Mouse (Mus musculus): Measurements from ENCODE around the gene Nfe2l1. TPM values are rescaled to one million over a fixed set of nuclear protein-coding genes. Genes with fewer than 3 reads are reported as not detected.
A peak's percentile ranks its signal among the peaks of the same experiment; 100 is the strongest.
"Not testable (repeated sequence)": the region's sequence is repeated elsewhere in the genome, so short reads cannot be mapped to it uniquely, and the experiment has no call there.

Gene Nfe2l1
- polyA plus RNA-seq, 1 experiment from 2014 or later: 51.8 TPM

DNA sequence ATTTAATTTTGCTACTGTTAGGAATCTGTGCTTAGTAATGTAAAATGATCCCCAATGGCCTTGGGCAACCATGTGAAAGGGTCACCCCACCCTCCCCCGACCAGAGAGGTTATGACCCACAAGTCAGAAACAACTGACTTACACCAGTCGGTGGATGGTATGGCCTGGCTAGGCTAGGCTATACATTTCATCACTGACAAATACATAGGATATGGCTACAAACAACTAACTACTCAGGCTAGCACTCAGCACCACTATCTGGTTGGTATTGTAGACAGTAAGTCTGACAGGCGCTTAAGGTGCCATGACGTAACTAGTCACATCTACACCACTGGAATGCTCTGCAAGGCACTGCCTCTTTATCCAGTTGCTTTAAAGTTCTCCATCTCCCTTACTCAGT, 16.3 kb downstream of the Nfe2l1 start:
- 81% methylated on average over 4 of the region's 4 CpGs for WGBS
- no peak for DNase-seq (ENCODE audit: low spot score)
- H3K36me3 ChIP-seq (ENCODE audit: insufficient read depth, low read length): peaks cover 22% of the 10 kb centered on the region

DNA sequence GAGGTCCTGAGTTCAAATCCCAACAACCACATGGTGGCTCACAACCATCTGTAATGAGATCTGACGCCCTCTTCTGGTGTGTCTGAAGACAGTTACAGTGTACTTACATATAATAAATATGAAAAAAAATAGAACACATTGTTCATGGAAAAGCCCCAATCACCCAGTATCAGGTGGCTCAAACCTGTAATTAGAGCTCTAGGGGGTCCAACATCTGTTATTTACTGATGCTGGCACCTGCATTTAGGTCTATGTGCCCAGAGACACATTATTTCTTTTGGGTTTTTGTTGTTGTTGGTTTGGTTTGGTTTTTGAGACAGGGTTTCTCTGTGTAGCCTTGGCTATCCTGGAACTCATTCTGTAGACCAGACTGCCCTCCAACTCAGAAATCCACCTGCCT, 18.6 kb downstream of the Nfe2l1 start:
- WGBS: 73% methylated on average over 1 of the region's 1 CpGs

More for the DNA sequence above, 16.3 kb downstream of the Nfe2l1 start:
- no peak for ATAC-seq
- Histone ChIP-seq H3K9me3 (ENCODE audit: low read length) (no peaks in the 10 kb centered on the region), H3K27ac (ENCODE audit: low read length) (no peak overlapping the region), H3K4me3 (ENCODE audit: low read depth, low read length) (no peak overlapping the region), H3K4me2 (replicated peaks; ENCODE audit: low read depth, low read length) (no peak overlapping the region), H3K9ac (replicated peaks; ENCODE audit: low read depth) (no peak overlapping the region), H3K4me1 (ENCODE audit: insufficient read depth, low read depth, low read length) (no peaks in the 10 kb centered on the region), H3K27me3 (replicated peaks; ENCODE audit: insufficient read depth, low read length) (no peaks in the 10 kb centered on the region)
- TF ChIP-seq EP300 (IDR thresholded peaks at IDR 0.05) (no peak), CTCF (IDR thresholded peaks at IDR 0.05) (no peak)

DNA sequence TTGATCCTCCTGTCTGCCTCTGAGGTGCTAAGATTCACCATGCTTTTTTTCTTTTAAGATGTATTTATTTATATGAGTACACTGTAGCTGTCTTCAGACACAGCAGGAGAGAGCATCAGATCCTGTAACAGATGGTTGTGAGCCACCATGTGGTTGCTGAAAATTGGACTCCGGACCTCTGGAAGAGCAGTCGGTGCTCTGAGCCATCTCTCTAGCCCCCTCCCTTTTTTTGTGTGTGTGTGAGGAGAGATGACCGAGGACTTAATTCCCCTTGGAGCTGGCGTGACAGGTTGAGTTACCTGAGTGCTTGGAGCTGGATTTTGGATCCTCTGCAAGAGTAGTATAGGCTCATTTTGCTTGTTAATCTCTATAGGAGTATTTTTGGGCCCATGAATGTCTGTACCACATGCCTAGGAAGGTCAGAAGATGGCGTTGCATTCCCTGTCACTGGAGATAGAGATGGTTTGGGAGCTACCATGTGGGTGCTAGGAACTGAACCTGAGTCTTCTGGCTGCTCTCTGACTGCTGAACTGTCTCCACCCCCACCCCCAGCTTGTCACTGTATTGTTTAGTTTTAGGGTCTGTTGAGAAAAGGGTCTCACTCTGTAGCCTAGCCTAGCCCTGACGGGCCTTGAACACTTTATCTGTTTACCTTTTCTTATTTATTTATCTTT, 20.1 kb downstream of the Nfe2l1 start:
- H3K27ac ChIP-seq (ENCODE audit: low read length): no peak overlapping the region
- H3K4me3 ChIP-seq (ENCODE audit: low read depth, low read length): no peak overlapping the region
- no peaks in the 10 kb centered on the region for H3K27me3 ChIP-seq (replicated peaks; ENCODE audit: insufficient read depth, low read length)
- DNase-seq (ENCODE audit: low spot score): no peak
- no peak for ATAC-seq
- no peak overlapping the region for H3K9ac ChIP-seq (replicated peaks; ENCODE audit: low read depth)
- no peak overlapping the region for H3K4me2 ChIP-seq (replicated peaks; ENCODE audit: low read depth, low read length)
- no peaks in the 10 kb centered on the region for H3K4me1 ChIP-seq (ENCODE audit: insufficient read depth, low read depth, low read length)
- H3K36me3 ChIP-seq (ENCODE audit: insufficient read depth, low read length): peaks cover 10% of the 10 kb centered on the region
- TF ChIP-seq EP300 (IDR thresholded peaks at IDR 0.05): no peak
- TF ChIP-seq CTCF (IDR thresholded peaks at IDR 0.05): no peak
- 84% methylated on average over 6 of the region's 6 CpGs for WGBS
- no peaks in the 10 kb centered on the region for H3K9me3 ChIP-seq (ENCODE audit: low read length)

More for the DNA sequence above, 18.6 kb downstream of the Nfe2l1 start:
- H3K4me3 ChIP-seq (ENCODE audit: low read depth, low read length); H3K9me3 ChIP-seq (ENCODE audit: low read length); H3K4me2 ChIP-seq (replicated peaks; ENCODE audit: low read depth, low read length); DNase-seq (ENCODE audit: low spot score); H3K9ac ChIP-seq (replicated peaks; ENCODE audit: low read depth); H3K4me1 ChIP-seq (ENCODE audit: insufficient read depth, low read depth, low read length); ATAC-seq; H3K27me3 ChIP-seq (replicated peaks; ENCODE audit: insufficient read depth, low read length); H3K27ac ChIP-seq (ENCODE audit: low read length): not testable (repeated sequence)
- peaks cover 13% of the 10 kb centered on the region for H3K36me3 ChIP-seq (ENCODE audit: insufficient read depth, low read length)

DNA sequence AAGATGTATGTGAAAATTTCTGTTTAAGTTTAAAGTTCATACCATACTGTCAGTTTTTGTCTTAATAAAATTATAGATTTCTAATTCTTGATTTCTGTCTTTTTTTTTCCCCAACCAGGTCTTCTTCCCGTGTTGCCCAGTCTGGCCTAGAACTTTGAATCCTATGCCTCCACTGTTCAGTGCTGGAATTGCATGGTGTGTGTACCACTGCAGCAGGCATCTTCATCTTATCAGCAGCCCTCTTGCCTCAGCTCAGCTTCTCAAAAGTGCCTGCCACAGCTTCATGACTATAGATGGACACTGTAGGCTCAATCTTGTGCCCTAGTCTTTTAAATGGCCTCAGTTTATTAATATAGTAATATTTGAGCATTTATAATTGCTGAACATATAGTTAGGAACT, 21.7 kb downstream of the Nfe2l1 start:
- Histone ChIP-seq H3K27me3 (replicated peaks; ENCODE audit: insufficient read depth, low read length) (no peaks in the 10 kb centered on the region), H3K4me2 (replicated peaks; ENCODE audit: low read depth, low read length) (no peak overlapping the region), H3K9me3 (ENCODE audit: low read length) (no peaks in the 10 kb centered on the region), H3K27ac (ENCODE audit: low read length) (no peak overlapping the region), H3K36me3 (ENCODE audit: insufficient read depth, low read length) (peaks cover 14% of the 10 kb centered on the region), H3K9ac (replicated peaks; ENCODE audit: low read depth) (no peak overlapping the region), H3K4me3 (ENCODE audit: low read depth, low read length) (no peak overlapping the region), H3K4me1 (ENCODE audit: insufficient read depth, low read depth, low read length) (no peaks in the 10 kb centered on the region)
- no peak for ATAC-seq
- DNase-seq (ENCODE audit: low spot score): no peak
- TF ChIP-seq EP300 (IDR thresholded peaks at IDR 0.05) (no peak), CTCF (IDR thresholded peaks at IDR 0.05) (peak; percentile 55)
- 41% methylated on average over 1 of the region's 1 CpGs for WGBS

DNA sequence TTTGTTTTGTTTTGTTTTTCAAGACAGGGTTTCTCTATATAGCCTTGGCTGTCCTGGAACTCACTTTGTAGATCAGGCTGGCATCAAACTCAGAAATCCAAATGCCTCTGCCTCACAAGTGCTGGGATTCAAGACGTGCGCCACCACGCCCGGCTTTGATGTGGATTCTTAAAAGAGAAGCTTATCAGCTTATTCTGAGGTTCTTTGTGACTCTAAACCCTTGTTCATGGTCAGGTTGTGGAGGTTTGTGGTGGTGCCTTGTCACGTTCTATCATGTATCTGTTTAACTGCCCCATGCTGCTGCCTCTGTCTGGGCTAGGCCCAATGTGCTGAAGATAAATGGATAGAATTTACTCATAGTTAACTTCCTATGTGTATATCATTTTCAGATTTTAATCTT, 24.2 kb downstream of the Nfe2l1 start:
- H3K4me2 ChIP-seq (replicated peaks; ENCODE audit: low read depth, low read length): no peak overlapping the region
- no peaks in the 10 kb centered on the region for H3K4me1 ChIP-seq (ENCODE audit: insufficient read depth, low read depth, low read length)
- H3K27ac ChIP-seq (ENCODE audit: low read length): no peak overlapping the region
- WGBS: 86% methylated on average over 5 of the region's 5 CpGs
- no peak for DNase-seq (ENCODE audit: low spot score)
- no peaks in the 10 kb centered on the region for H3K27me3 ChIP-seq (replicated peaks; ENCODE audit: insufficient read depth, low read length)
- no peaks in the 10 kb centered on the region for H3K9me3 ChIP-seq (ENCODE audit: low read length)
- no peak overlapping the region for H3K9ac ChIP-seq (replicated peaks; ENCODE audit: low read depth)
- H3K36me3 ChIP-seq (ENCODE audit: insufficient read depth, low read length): peaks cover 19% of the 10 kb centered on the region
- no peak for ATAC-seq
- TF ChIP-seq CTCF (IDR thresholded peaks at IDR 0.05): no peak
- TF ChIP-seq EP300 (IDR thresholded peaks at IDR 0.05): no peak
- H3K4me3 ChIP-seq (ENCODE audit: low read depth, low read length): no peak overlapping the region

DNA sequence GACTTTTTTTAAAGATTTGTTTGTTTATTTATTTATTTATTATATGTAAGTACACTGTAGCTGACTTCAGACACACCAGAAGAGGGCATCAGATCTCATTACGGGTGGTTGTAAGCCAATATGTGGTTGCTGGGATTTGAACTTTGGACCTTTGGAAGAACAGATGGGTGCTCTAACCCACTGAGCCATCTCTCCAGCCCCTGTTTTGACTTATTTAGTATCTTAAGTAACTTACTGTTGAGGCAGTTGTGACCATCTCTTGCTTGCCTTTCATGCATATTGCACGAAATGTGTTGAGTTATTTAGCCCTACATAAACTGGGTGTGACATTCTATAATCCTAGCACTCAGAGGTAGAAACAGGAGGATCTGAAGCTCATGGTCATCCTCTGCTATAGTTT, 30.3 kb downstream of the Nfe2l1 start:
- TF ChIP-seq EP300 (IDR thresholded peaks at IDR 0.05) (no peak), CTCF (IDR thresholded peaks at IDR 0.05) (no peak)
- H3K27me3 ChIP-seq (replicated peaks; ENCODE audit: insufficient read depth, low read length): no peaks in the 10 kb centered on the region
- H3K9me3 ChIP-seq (ENCODE audit: low read length): no peaks in the 10 kb centered on the region
- no peak overlapping the region for H3K9ac ChIP-seq (replicated peaks; ENCODE audit: low read depth)
- H3K4me1 ChIP-seq (ENCODE audit: insufficient read depth, low read depth, low read length): no peaks in the 10 kb centered on the region
- H3K27ac ChIP-seq (ENCODE audit: low read length): no peak overlapping the region
- H3K36me3 ChIP-seq (ENCODE audit: insufficient read depth, low read length): peaks cover 8% of the 10 kb centered on the region; the same call in 1 of the 2 replicates
- ATAC-seq (no peak), DNase-seq (ENCODE audit: low spot score) (no peak)
- no peak overlapping the region for H3K4me3 ChIP-seq (ENCODE audit: low read depth, low read length)
- H3K4me2 ChIP-seq (replicated peaks; ENCODE audit: low read depth, low read length): no peak overlapping the region
- WGBS: 83% methylated on average over 2 of the region's 2 CpGs

DNA sequence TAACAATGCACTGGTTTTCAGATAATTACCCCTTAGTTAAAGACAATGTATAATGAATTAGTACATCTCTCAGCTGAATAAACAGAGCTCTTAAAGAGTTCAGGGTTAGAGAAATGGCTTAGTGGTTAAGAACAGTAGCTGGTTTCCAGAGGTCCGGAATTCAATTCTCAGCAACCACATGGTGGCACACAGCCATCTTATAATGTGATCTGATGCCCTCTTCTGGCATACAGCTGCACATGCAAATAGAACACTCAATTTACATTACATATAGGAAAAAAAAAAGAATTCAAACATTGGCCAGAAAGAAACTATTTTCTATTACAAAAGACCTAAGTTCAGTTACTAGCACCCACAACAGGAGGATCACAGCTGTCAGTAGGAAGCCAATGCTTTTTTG, 33.2 kb downstream of the Nfe2l1 start:
- Histone ChIP-seq H3K36me3 (ENCODE audit: insufficient read depth, low read length) (no peaks in the 10 kb centered on the region), H3K9ac (replicated peaks; ENCODE audit: low read depth) (no peak overlapping the region), H3K4me3 (ENCODE audit: low read depth, low read length) (no peak overlapping the region), H3K27me3 (replicated peaks; ENCODE audit: insufficient read depth, low read length) (no peaks in the 10 kb centered on the region), H3K9me3 (ENCODE audit: low read length) (no peaks in the 10 kb centered on the region), H3K27ac (ENCODE audit: low read length) (no peak overlapping the region), H3K4me2 (replicated peaks; ENCODE audit: low read depth, low read length) (no peak overlapping the region), H3K4me1 (ENCODE audit: insufficient read depth, low read depth, low read length) (no peaks in the 10 kb centered on the region)
- ATAC-seq (no peak), DNase-seq (ENCODE audit: low spot score) (peak; percentile 55)
- TF ChIP-seq CTCF (IDR thresholded peaks at IDR 0.05) (peak; percentile 64), EP300 (IDR thresholded peaks at IDR 0.05) (no peak)
- WGBS: 31% methylated on average over 1 of the region's 1 CpGs
